Mouse (Mus musculus): ENCODE results near the gene Cct4. TPM values are rescaled to one million over a fixed set of nuclear protein-coding genes. Genes with fewer than 3 reads are reported as not detected.
A peak's percentile ranks its signal among the peaks of the same experiment; 100 is the strongest.

Gene Cct4
- polyA plus RNA-seq, 1 experiment from 2014 or later = 317 TPM

DNA sequence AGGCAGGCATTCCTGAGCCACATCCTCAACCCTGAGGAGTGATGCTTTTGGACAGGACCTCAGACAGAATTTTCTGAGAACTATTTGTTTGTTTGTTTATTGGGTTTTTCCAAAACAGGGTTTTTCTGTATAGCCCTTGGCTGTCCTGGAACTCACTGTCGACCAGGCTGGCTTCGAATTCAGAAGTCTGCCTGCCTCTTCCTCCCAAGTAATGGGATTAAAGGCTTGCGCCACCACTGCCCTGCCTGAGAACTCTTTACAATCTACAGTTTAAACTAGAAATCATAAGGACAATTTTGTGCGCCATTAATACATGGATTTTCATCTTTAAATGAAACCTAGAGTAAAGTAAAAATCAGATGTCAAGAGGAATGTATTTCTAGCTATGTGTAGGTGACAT is 5.1 kb downstream of the Cct4 start:
- ATAC-seq (ENCODE audit: low FRiP score) (no peak), DNase-seq (ENCODE audit: low spot score) (no peak)
- H3K4me2 ChIP-seq (replicated peaks) = no peak overlapping the region
- WGBS = 94% methylated on average over 4 of the region's 4 CpGs
- H3K4me3 ChIP-seq (replicated peaks; ENCODE audit: low read length) = no peak overlapping the region
- H3K9me3 ChIP-seq (ENCODE audit: control insufficient read depth, low read length) = no peaks in the 10 kb centered on the region
- H3K4me1 ChIP-seq (replicated peaks; ENCODE audit: control insufficient read depth, insufficient read depth, low read length) = peaks cover 13% of the 10 kb centered on the region
- peaks cover 70% of the 10 kb centered on the region for H3K36me3 ChIP-seq (replicated peaks; ENCODE audit: control insufficient read depth, insufficient read depth)
- no peak overlapping the region for H3K27ac ChIP-seq
- H3K27me3 ChIP-seq (ENCODE audit: control insufficient read depth, insufficient read depth, low read length) = no peaks in the 10 kb centered on the region
- no peak overlapping the region for H3K9ac ChIP-seq

DNA sequence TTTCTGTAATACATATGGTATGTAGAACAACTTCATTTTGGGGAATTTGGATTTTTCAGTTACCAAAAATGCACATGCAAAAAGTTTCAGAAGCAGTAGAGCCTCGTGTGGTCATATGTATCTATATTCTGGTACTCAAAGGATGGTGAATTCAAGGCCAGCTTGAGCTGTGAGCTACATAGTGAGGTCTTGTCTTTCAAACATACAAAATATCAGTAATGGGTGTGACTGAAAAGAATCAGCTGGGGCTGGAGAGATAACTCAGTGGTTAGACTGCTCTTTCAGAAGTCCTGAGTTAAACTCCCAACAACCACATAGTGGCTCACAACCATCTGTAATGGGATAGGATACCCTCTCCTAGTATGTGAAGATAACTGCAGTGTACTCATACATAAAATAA is 8.0 kb downstream of the Cct4 start:
- WGBS = 93% methylated on average over 1 of the region's 1 CpGs
- Histone ChIP-seq H3K27ac (no peak overlapping the region), H3K9ac (no peak overlapping the region), H3K4me2 (replicated peaks) (no peak overlapping the region), H3K36me3 (replicated peaks; ENCODE audit: control insufficient read depth, insufficient read depth) (peaks cover 95% of the 10 kb centered on the region), H3K4me1 (replicated peaks; ENCODE audit: control insufficient read depth, insufficient read depth, low read length) (no peaks in the 10 kb centered on the region), H3K27me3 (ENCODE audit: control insufficient read depth, insufficient read depth, low read length) (no peaks in the 10 kb centered on the region), H3K9me3 (ENCODE audit: control insufficient read depth, low read length) (no peaks in the 10 kb centered on the region), H3K4me3 (replicated peaks; ENCODE audit: low read length) (no peak overlapping the region)
- no peak for ATAC-seq (ENCODE audit: low FRiP score)
- no peak for DNase-seq (ENCODE audit: low spot score)

DNA sequence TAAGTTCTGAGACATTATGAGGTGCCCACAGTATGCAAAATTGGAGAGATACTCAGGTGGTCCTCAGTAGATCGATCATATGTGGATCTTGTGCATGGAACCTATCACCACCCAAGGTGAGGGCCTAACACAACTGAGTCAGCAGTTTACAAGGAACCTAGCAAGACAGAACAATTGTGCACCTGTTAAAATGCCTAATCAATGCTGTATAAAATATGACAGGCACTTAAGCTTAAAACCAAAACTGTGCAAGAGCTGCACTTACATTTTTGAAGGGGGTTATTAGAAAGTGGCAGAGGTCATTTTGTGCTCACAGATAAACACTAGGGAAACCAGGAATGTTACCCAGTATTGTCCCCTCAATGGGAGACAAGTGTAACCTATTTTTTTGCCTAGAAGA is 15.0 kb downstream of the Cct4 start:
- Histone ChIP-seq H3K27ac (no peak overlapping the region), H3K9ac (no peak overlapping the region), H3K27me3 (ENCODE audit: control insufficient read depth, insufficient read depth, low read length) (no peaks in the 10 kb centered on the region), H3K4me3 (replicated peaks; ENCODE audit: low read length) (no peak overlapping the region), H3K36me3 (replicated peaks; ENCODE audit: control insufficient read depth, insufficient read depth) (peaks cover 51% of the 10 kb centered on the region), H3K9me3 (ENCODE audit: control insufficient read depth, low read length) (no peaks in the 10 kb centered on the region), H3K4me1 (replicated peaks; ENCODE audit: control insufficient read depth, insufficient read depth, low read length) (0 out of 2 replicates have a peak, but pooled peaks cover 4% of the 10 kb centered on the region), H3K4me2 (replicated peaks) (no peak overlapping the region)
- WGBS = 88% methylated on average over 1 of the region's 1 CpGs
- ATAC-seq (ENCODE audit: low FRiP score) (no peak), DNase-seq (ENCODE audit: low spot score) (no peak)

DNA sequence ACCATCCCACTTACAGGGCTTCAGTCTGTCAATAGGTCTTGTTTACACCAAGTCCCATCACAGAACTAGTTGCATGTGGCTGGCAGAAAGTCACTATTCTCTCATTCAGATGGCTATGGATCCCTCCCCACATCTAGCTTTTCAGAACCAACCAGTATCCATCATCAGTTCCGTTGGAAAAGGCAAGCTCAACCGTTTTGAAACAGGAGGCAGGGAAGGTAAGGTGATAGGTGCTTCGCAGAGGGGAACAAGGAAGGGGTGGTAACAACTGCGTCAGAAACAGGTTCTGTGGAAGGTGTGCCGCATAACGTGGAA is 16.8 kb downstream of the Cct4 start:
- Histone ChIP-seq H3K4me3 (replicated peaks; ENCODE audit: low read length) (peak overlapping the region; percentile 54), H3K27ac (peak overlapping the region; percentile 97), H3K27me3 (ENCODE audit: control insufficient read depth, insufficient read depth, low read length) (no peaks in the 10 kb centered on the region), H3K36me3 (replicated peaks; ENCODE audit: control insufficient read depth, insufficient read depth) (peaks cover 34% of the 10 kb centered on the region), H3K4me2 (replicated peaks) (peak overlapping the region; percentile 66), H3K9me3 (ENCODE audit: control insufficient read depth, low read length) (no peaks in the 10 kb centered on the region), H3K9ac (peak overlapping the region; percentile 73), H3K4me1 (replicated peaks; ENCODE audit: control insufficient read depth, insufficient read depth, low read length) (0 out of 2 replicates have a peak, but pooled peaks cover 4% of the 10 kb centered on the region)
- ATAC-seq (ENCODE audit: low FRiP score) (peak; percentile 66), DNase-seq (ENCODE audit: low spot score) (no peak)
- 4% methylated on average over 6 of the region's 6 CpGs for WGBS

DNA sequence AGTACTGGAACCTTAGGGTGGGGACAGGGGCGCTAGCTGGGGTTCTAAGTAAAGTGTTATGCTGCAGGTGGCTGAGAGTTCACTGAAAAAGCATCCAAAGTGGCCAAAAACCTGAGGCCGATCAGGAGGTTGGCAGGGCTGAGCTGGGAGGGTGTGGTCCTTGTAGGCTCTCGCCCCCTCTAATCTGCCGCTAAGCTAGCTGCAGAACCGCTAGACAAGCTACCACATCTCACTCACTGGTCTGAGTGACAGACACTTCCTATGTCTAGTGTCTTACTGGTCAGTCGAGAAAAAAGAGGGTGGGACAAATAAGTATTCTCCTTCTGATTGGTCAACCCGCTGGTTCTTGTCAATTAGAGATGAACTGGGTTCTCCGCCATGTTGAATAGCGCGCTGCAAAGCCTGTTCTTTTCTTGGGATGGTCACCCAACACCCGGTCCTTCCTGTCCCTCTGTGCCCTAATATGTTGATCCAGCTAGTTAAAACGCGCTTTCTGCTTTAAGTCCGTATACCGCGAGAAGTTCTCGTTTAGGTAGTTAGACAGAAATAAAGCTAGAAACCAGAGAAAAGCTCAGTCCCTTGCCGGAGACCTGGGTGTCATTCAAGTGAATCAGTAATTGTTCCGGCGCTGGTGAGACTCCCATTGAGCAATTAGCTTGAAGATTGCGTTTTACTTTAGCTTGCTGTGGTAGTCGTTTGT is 17.3 kb downstream of the Cct4 start, which contains the start of gene Fam161a:
Gene Fam161a (plus strand): TSS at position 51 of the 700 bp plus-strand sequence.
- 2% methylated on average over 22 of the region's 22 CpGs for WGBS
- peak; percentile 90 for DNase-seq (ENCODE audit: low spot score)
- peaks cover 29% of the 10 kb centered on the region for H3K36me3 ChIP-seq (replicated peaks; ENCODE audit: control insufficient read depth, insufficient read depth)
- 0 out of 2 replicates have a peak, but pooled peaks cover 4% of the 10 kb centered on the region for H3K4me1 ChIP-seq (replicated peaks; ENCODE audit: control insufficient read depth, insufficient read depth, low read length)
- H3K27me3 ChIP-seq (ENCODE audit: control insufficient read depth, insufficient read depth, low read length) = no peaks in the 10 kb centered on the region
- peak; percentile 93 for ATAC-seq (ENCODE audit: low FRiP score)
- H3K9ac ChIP-seq = peak within 1 kb of the TSS; percentile 73
- H3K27ac ChIP-seq = peak within 1 kb of the TSS; percentile 97
- no peaks in the 10 kb centered on the region for H3K9me3 ChIP-seq (ENCODE audit: control insufficient read depth, low read length)
- peak within 1 kb of the TSS; percentile 54 for H3K4me3 ChIP-seq (replicated peaks; ENCODE audit: low read length)
- peak within 1 kb of the TSS; percentile 66 for H3K4me2 ChIP-seq (replicated peaks)

DNA sequence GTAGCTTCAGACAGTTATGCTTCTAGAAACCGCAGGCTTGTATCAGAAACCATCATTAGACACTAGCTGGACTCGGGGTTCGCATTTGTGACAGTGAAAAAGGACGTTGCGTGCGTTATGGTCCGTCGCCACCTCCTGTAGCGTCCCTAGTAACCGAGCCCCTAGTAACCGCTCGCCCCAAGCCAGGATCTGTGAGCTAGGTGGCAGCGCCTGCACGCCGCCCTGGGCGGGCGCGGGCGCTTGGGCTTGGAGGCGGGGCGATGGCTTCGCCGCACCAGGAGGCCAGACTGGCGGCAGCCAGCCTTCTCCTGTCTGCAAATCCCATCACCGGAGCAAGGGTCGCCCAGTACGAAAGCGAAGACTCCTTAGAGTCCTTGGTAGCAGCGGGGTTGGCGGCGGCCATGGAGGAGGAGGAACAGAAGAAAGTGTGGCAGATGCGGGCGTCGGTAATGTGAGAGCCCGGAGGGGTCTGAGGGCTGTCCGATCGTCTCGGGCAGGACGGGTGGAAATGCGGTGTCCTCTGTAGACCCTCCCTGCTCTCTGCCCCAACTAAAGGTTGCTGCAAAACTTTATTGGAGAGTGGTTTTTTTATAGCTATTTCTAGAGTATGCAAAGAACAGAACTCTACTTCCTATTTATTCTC is 18.0 kb downstream of the Cct4 start:
- Histone ChIP-seq H3K36me3 (replicated peaks; ENCODE audit: control insufficient read depth, insufficient read depth) (peaks cover 22% of the 10 kb centered on the region), H3K27ac (peak overlapping the region; percentile 97), H3K9me3 (ENCODE audit: control insufficient read depth, low read length) (no peaks in the 10 kb centered on the region), H3K4me2 (replicated peaks) (peak overlapping the region; percentile 66), H3K27me3 (ENCODE audit: control insufficient read depth, insufficient read depth, low read length) (no peaks in the 10 kb centered on the region), H3K4me1 (replicated peaks; ENCODE audit: control insufficient read depth, insufficient read depth, low read length) (0 out of 2 replicates have a peak, but pooled peaks cover 4% of the 10 kb centered on the region), H3K9ac (peak overlapping the region; percentile 73), H3K4me3 (replicated peaks; ENCODE audit: low read length) (peak overlapping the region; percentile 54)
- ATAC-seq (ENCODE audit: low FRiP score) (peak; percentile 94), DNase-seq (ENCODE audit: low spot score) (peak; percentile 87)
- WGBS = under 1% methylated on average over 40 of the region's 40 CpGs

DNA sequence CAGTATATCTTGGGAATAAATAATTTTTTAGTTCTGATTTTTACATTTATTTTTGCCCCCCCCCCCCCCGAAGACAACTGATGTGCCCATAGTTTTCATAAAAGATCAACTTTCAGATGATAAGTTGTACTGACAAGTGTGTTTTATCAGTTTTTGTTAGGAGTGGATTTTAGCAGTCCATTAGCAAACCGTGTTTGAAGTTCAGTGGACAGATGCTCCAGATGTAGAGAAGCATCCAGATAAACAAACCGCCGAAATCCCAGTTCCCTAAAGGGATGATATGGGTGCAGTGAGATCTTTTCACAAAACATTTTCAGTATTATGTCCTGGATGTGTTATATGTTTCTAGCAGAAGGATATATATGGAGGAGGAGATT is 18.5 kb downstream of the Cct4 start:
- ATAC-seq (ENCODE audit: low FRiP score) = no peak
- Histone ChIP-seq H3K27ac (peak overlapping the region; percentile 97; the same call in 1 of the 2 replicates), H3K4me1 (replicated peaks; ENCODE audit: control insufficient read depth, insufficient read depth, low read length) (0 out of 2 replicates have a peak, but pooled peaks cover 4% of the 10 kb centered on the region), H3K9ac (peak overlapping the region; percentile 73), H3K9me3 (ENCODE audit: control insufficient read depth, low read length) (no peaks in the 10 kb centered on the region), H3K4me2 (replicated peaks) (peak overlapping the region; percentile 66), H3K36me3 (replicated peaks; ENCODE audit: control insufficient read depth, insufficient read depth) (peaks cover 17% of the 10 kb centered on the region), H3K27me3 (ENCODE audit: control insufficient read depth, insufficient read depth, low read length) (no peaks in the 10 kb centered on the region), H3K4me3 (replicated peaks; ENCODE audit: low read length) (peak overlapping the region; percentile 54)
- no peak for DNase-seq (ENCODE audit: low spot score)
- 39% methylated on average over 4 of the region's 4 CpGs for whole genome bisulfite sequencing

DNA sequence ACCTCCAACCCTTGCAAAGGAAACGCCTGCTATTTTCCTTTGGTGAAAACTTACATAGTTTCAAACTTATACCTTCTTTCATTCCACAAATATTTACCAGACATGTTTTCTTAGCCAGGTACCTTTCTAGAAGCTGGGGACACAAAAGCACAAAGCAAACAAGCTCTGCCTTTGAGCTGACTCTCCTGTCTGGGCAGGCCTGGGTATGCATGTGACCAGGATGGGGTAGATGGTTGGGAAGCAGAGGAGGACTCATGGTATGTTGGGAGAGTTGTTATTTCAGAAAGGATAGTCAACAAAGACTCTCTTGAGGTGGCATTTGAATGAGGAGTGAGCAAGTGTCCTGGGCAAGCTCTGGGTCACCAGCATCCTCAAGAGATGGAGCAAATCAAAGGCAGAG is 22.8 kb downstream of the Cct4 start:
- WGBS = 74% methylated on average over 1 of the region's 1 CpGs
- Histone ChIP-seq H3K9me3 (ENCODE audit: control insufficient read depth, low read length) (no peaks in the 10 kb centered on the region), H3K4me2 (replicated peaks) (no peak overlapping the region), H3K9ac (no peak overlapping the region), H3K4me1 (replicated peaks; ENCODE audit: control insufficient read depth, insufficient read depth, low read length) (no peaks in the 10 kb centered on the region), H3K4me3 (replicated peaks; ENCODE audit: low read length) (no peak overlapping the region), H3K27me3 (ENCODE audit: control insufficient read depth, insufficient read depth, low read length) (no peaks in the 10 kb centered on the region), H3K27ac (no peak overlapping the region), H3K36me3 (replicated peaks; ENCODE audit: control insufficient read depth, insufficient read depth) (no peaks in the 10 kb centered on the region)
- ATAC-seq (ENCODE audit: low FRiP score) (no peak), DNase-seq (ENCODE audit: low spot score) (no peak)

DNA sequence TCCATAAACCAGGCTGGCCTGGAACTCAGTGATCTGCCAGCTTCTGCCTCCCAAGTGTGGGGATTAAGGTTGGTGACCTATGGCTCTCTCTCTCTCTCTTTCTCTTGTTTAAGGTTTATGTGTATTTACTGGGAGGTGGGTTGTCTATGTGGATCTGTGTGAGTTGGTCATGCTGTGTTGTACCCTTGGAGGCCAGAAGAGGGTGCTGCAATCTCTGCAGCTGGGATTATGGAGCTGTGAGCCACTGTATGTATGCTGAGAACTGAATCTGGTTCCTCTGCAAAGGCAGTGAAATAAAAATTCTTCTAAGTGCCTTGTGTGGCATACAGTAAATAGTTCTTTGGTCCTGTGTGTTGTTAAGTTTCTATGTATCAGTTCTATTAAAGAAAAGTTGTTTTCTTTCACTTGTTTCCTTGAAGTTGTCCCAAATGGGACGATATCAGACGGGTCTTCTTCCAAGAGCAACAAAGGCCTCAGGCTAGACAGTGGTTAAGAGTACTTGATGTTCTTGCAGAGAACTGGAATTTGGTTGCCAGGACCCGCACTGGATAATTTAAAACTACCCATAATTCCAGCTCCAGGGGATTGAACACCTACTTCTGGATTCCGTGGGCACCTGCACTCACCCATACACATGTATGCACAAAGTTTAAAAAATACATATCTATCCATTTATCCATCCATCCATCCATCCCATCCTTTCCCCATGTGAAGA is 23.4 kb downstream of the Cct4 start:
- WGBS = 90% methylated on average over 4 of the region's 4 CpGs

More for the DNA sequence above, 23.4 kb downstream of the Cct4 start:
- ATAC-seq (ENCODE audit: low FRiP score) (no peak), DNase-seq (ENCODE audit: low spot score) (no peak)
- Histone ChIP-seq H3K36me3 (replicated peaks; ENCODE audit: control insufficient read depth, insufficient read depth) (no peaks in the 10 kb centered on the region), H3K9me3 (ENCODE audit: control insufficient read depth, low read length) (no peaks in the 10 kb centered on the region), H3K4me3 (replicated peaks; ENCODE audit: low read length) (no peak overlapping the region), H3K27me3 (ENCODE audit: control insufficient read depth, insufficient read depth, low read length) (no peaks in the 10 kb centered on the region), H3K4me1 (replicated peaks; ENCODE audit: control insufficient read depth, insufficient read depth, low read length) (no peaks in the 10 kb centered on the region), H3K27ac (no peak overlapping the region), H3K4me2 (replicated peaks) (no peak overlapping the region), H3K9ac (no peak overlapping the region)

All from hindbrain, embryonic 14.5 days (tissue).